Mouse (Mus musculus) heart, embryonic 15.5 days (tissue): ENCODE results near the gene Plac8. TPM values are rescaled to one million over a fixed set of nuclear protein-coding genes. Genes with fewer than 3 reads are reported as not detected.

Experiments used
- ATAC-seq: fragments of 200-750 bp; cut with Nextera tagmentation; replicated peaks from 2 replicates; pipeline ENCODE4 v1.8.0; 2017; ENCODE audit warnings: low read depth, moderate TSS enrichment; ENCODE audit not compliant: insufficient number of reproducible peaks, insufficient read depth, low FRiP score
- H3K27ac ChIP-seq: fragments of 300-500 bp; sonication (generic); 2 replicates; pipeline ENCODE4 v1.5.1; 2015; ENCODE audit warnings: mild to moderate bottlenecking, inconsistent platforms
- H3K27me3 ChIP-seq: fragments of 300-500 bp; sonication (generic); 2 replicates; pipeline ENCODE4 v1.6.1; 2015; ENCODE audit warnings: inconsistent platforms
- H3K36me3 ChIP-seq: fragments of 300-500 bp; sonication (generic); 2 replicates; pipeline ENCODE4 v1.6.1; 2015; ENCODE audit warnings: mild to moderate bottlenecking, inconsistent platforms
- H3K4me1 ChIP-seq: fragments of 300-500 bp; sonication (generic); replicated peaks from 2 replicates; pipeline ENCODE4 v1.6.1; 2015; ENCODE audit warnings: inconsistent platforms
- H3K4me2 ChIP-seq: fragments of 300-500 bp; sonication (generic); 2 replicates; pipeline ENCODE4 v1.6.1; 2015; ENCODE audit warnings: inconsistent platforms, mild to moderate bottlenecking, moderate library complexity
- H3K4me3 ChIP-seq: fragments of 300-500 bp; sonication (generic); 2 replicates; pipeline ENCODE4 v1.5.1; 2015; ENCODE audit warnings: mild to moderate bottlenecking, inconsistent platforms
- H3K9ac ChIP-seq: fragments of 300-500 bp; sonication (generic); 2 replicates; pipeline ENCODE4 v1.6.1; 2015; ENCODE audit warnings: mild to moderate bottlenecking, inconsistent platforms
- H3K9me3 ChIP-seq: fragments of 300-500 bp; sonication (generic); replicated peaks from 2 replicates; pipeline ENCODE4 v1.6.1; 2016; ENCODE audit warnings: inconsistent platforms
- WGBS: fragments of 180-500 bp; shearing (Covaris S2); methylation state at CpG from one replicate; pipeline ENCODE4 v1.1.7; 2015; ENCODE audit warnings: mixed read lengths; 5-methylcytosine and 5-hydroxymethylcytosine counted together
- polyA plus RNA-seq: library from polyadenylated mRNA; unstranded; fragments of >200 nt; fragmentation: Nextera tagmentation; extraction: Ambion mirVana; gene quantifications from 2 replicates; pipeline ENCODE4 v1.2.1, GENCODE M21; 2015

Gene Plac8
- polyA plus RNA-seq, 1 experiment from 2014 or later, result 7.7 TPM

DNA sequence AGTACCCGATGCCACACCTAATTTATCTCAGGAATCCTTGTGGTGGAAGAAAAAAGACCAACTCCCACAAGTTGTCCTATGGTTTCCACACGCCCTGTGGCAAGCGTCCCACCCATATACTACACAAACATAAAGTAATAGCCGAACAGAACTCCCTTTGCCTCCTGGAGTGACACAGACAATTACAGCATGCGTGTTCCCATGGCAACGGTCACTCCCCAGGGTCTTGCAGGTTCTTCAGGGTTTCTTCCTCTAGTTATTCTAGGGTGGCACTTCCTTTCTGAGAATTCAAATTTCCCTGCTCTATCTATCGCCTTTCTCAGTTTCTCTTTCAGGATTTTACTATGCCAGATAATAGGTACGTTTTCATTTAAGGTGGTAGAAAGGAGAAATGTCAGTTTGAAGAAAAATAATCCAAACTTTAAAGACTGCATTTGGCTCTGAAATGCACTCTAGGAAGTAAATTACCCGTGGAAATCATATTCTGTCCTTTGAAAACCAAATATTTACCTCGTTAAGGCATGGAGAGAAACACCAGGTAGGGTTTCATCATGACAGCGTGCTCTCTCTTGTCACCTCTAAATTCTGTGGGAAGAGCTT is 25.9 kb upstream of the Plac8 start:
- no peak for ATAC-seq
- WGBS, result 59% methylated on average over 11 of the region's 11 CpGs
- H3K9ac ChIP-seq, result no peak overlapping the region

DNA sequence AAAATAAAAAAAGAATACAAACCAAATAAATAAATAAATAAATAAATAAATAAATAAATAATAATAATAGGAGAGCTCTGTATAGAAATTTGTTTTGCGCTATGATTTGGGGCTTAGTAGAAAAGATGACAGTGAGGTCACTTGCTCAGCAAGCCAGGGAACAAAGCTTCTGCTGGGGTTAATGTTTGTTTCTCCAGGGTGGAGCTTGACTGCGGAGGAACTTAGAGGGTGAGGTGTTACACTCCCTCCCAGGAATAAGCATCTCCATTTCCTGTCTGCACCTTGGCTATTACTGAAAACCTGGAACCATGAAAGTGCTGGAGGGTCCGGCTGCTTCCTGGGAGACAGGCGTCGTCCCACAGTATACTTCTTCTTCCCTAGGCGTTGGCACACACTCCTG is 24.0 kb upstream of the Plac8 start:
- Histone ChIP-seq H3K4me3 (no peak overlapping the region), H3K27me3 (no peaks in the 10 kb centered on the region), H3K27ac (no peak overlapping the region), H3K9me3 (no peaks in the 10 kb centered on the region), H3K4me2 (no peak overlapping the region), H3K9ac (no peak overlapping the region), H3K4me1 (no peaks in the 10 kb centered on the region), H3K36me3 (no peaks in the 10 kb centered on the region)
- 80% methylated on average over 6 of the region's 6 CpGs for WGBS
- ATAC-seq, result no peak

More for the DNA sequence above, 25.9 kb upstream of the Plac8 start:
- no peaks in the 10 kb centered on the region for H3K36me3 ChIP-seq
- no peaks in the 10 kb centered on the region for H3K9me3 ChIP-seq
- no peak overlapping the region for H3K4me3 ChIP-seq
- no peaks in the 10 kb centered on the region for H3K4me1 ChIP-seq
- H3K27me3 ChIP-seq, result no peaks in the 10 kb centered on the region
- H3K27ac ChIP-seq, result no peak overlapping the region
- H3K4me2 ChIP-seq, result no peak overlapping the region

DNA sequence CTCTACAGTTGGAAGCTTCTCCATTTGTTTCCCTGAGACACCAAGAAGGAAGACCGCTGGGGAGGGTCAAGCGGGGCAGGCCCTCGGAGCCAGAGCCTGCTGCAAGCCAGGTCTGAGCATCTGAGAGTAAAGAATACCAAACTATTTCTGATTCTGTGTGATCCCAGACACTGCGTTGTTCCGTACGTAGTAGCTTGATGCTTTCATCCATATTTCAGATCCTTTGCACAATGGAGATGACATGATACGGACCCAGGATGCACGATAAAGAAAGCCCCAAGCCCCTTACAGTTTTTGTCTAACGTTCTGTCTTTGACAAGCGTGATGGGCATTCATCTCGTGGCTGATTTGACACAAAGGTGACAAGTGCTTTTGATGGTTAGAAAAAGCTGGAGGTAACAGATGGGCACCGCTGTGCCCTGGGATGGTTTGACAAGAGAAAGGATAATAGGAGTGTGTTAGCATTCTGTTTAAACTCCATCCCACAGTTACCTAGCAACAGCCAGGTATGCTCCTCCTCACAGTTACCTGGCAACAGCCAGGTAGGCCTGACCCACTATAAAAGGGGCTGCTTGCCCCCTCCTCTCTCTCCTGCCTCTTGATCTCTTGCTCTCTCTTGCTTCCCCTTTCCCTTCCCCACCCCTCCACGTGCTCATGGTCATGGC is 22.9 kb upstream of the Plac8 start:
- Histone ChIP-seq H3K27ac (no peak overlapping the region), H3K4me1 (no peaks in the 10 kb centered on the region), H3K4me2 (no peak overlapping the region), H3K27me3 (no peaks in the 10 kb centered on the region), H3K9ac (no peak overlapping the region), H3K9me3 (no peaks in the 10 kb centered on the region), H3K4me3 (no peak overlapping the region), H3K36me3 (no peaks in the 10 kb centered on the region)
- no peak for ATAC-seq
- 80% methylated on average over 13 of the region's 13 CpGs for WGBS

DNA sequence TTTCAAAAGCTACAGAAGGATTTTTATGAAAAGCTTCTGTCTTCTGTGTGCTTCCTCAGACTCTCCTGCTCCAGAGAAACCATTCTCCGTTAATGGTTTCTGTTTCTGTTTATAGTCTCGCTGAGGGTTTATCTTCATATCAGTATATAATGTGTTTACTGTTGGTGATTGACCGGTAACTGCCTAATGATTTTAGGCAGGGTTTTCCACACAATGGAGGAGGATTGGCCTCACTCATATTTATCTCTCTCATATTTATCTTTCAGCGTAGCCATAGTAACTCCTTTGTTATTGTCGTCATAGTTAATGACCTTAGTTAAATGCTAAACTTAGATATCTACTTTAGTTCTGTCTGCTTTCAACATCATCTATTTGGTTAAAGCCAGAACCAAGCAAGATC is 18.5 kb upstream of the Plac8 start:
- Histone ChIP-seq H3K27me3 (no peaks in the 10 kb centered on the region), H3K9me3 (no peaks in the 10 kb centered on the region), H3K4me1 (no peaks in the 10 kb centered on the region), H3K4me3 (no peak overlapping the region), H3K9ac (no peak overlapping the region), H3K36me3 (no peaks in the 10 kb centered on the region), H3K27ac (no peak overlapping the region), H3K4me2 (no peak overlapping the region)
- ATAC-seq, result no peak
- 55% methylated on average over 5 of the region's 5 CpGs for WGBS

DNA sequence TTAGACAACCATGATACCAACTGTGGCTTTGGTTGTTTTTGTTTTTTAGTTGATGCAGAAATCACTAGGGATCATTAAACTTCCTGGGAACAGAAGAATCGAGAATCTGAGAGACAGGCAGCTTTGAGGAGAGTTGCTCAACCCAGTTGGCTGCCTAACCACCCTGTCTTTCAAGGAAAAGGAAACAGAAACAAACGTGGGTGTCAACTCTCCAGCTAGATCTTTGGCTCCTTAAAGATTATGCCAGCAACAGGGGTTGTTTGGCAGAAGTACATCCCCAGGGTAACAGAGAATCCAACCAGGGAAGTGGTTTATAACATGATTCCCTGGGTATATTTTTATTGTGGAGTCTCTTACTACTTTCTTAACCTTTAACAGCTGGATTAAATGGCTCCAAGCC is 15.6 kb upstream of the Plac8 start:
- Histone ChIP-seq H3K4me1 (no peaks in the 10 kb centered on the region), H3K36me3 (no peaks in the 10 kb centered on the region), H3K9me3 (no peaks in the 10 kb centered on the region), H3K4me2 (no peak overlapping the region), H3K27me3 (no peaks in the 10 kb centered on the region), H3K4me3 (no peak overlapping the region), H3K9ac (no peak overlapping the region), H3K27ac (no peak overlapping the region)
- no peak for ATAC-seq
- 35% methylated on average over 2 of the region's 2 CpGs for WGBS

DNA sequence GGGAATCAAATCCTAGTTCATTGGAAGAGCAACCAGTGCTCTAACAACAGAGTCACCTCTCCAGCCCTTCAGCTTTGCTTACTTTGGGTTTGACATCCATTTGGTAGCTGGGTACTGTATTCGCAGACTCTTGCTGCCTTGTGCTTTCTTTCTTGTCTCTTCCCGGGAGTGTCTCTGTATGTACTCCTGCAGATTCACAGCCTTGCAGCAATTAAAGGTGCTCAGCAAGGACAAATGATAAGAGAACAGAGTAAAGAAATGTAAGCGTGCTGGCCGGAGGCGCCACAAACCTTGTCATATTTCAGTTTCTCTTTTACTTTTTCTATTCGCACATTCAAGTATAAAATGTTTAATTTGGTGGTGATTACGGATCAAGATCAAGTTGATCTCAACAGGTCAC is 15.1 kb upstream of the Plac8 start:
- ATAC-seq, result no peak
- 83% methylated on average over 7 of the region's 7 CpGs for WGBS
- Histone ChIP-seq H3K9ac (no peak overlapping the region), H3K36me3 (no peaks in the 10 kb centered on the region), H3K4me1 (no peaks in the 10 kb centered on the region), H3K4me2 (no peak overlapping the region), H3K27ac (no peak overlapping the region), H3K9me3 (no peaks in the 10 kb centered on the region), H3K27me3 (no peaks in the 10 kb centered on the region), H3K4me3 (no peak overlapping the region)

DNA sequence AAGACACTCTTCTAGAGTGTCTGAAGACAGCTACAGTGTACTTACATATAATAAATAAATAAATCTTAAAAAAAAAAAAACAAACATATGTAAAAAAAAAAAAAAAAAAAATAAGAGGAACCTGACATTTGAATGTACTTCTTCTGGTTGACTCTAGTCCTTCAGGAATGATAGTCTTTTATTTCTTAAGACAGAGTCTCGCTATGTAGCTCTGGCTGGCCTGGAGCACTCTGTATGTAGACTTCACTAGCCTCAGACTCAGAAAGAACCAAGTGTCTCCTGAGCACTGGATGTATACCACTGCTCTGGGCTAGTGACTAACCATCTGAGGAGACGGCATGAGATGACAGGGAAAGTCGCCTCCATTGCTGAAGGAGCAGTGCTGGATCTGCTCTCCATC is 13.6 kb upstream of the Plac8 start:
- no peaks in the 10 kb centered on the region for H3K9me3 ChIP-seq
- H3K36me3 ChIP-seq, result no peaks in the 10 kb centered on the region
- H3K4me3 ChIP-seq, result no peak overlapping the region
- no peak overlapping the region for H3K27ac ChIP-seq
- WGBS, result 78% methylated on average over 3 of the region's 3 CpGs
- no peak overlapping the region for H3K4me2 ChIP-seq
- ATAC-seq, result no peak
- H3K27me3 ChIP-seq, result no peaks in the 10 kb centered on the region
- no peak overlapping the region for H3K9ac ChIP-seq
- no peaks in the 10 kb centered on the region for H3K4me1 ChIP-seq

DNA sequence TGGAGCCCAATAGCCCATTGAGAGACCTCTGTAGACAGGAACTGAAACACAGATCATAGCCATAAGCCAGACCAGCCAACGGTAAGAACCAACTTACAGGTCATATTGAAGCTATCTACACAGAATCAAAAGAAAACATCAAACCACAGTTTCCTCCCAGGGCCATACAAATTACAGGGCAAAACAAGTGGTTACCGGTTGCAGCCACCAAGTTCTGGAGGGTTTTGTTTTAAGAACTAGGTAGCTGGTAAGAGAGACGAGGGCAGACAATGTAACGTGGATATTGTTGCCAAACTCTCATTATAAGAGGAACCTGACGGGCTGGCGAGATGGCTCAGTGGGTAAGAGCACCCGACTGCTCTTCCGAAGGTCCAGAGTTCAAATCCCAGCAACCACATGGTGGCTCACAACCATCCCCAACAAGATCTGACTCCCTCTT is 13.2 kb upstream of the Plac8 start:
- H3K4me1 ChIP-seq, result no peaks in the 10 kb centered on the region

DNA sequence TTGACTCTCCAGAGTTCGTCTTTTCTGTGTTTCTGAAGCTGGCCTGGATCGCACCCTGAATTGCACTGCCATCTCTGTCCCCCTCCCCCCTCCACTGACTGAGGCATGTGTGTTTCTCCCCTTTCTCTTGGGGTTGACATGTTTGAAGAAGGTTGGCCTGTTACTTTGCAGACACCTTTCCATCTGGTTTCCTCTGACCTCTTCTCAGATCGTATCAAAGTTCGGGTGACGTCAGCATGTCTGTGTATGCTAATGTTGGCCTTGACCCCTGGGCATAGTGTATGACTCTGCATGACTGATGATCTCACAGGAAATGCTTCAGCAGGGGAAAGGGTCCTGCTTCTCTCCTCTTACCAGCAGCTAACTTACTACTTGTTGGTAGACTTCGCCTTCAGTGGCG is 11.0 kb upstream of the Plac8 start:
- Histone ChIP-seq H3K36me3 (no peaks in the 10 kb centered on the region), H3K4me1 (no peaks in the 10 kb centered on the region), H3K9me3 (no peaks in the 10 kb centered on the region), H3K9ac (no peak overlapping the region), H3K27me3 (no peaks in the 10 kb centered on the region), H3K27ac (no peak overlapping the region), H3K4me3 (no peak overlapping the region), H3K4me2 (no peak overlapping the region)
- ATAC-seq, result no peak
- 81% methylated on average over 7 of the region's 7 CpGs for WGBS

More for the DNA sequence above, 13.2 kb upstream of the Plac8 start:
- WGBS, result 67% methylated on average over 8 of the region's 8 CpGs
- H3K36me3 ChIP-seq, result no peaks in the 10 kb centered on the region
- no peaks in the 10 kb centered on the region for H3K9me3 ChIP-seq
- H3K9ac ChIP-seq, result no peak overlapping the region
- no peak overlapping the region for H3K4me3 ChIP-seq
- no peak for ATAC-seq
- H3K27ac ChIP-seq, result no peak overlapping the region
- H3K27me3 ChIP-seq, result no peaks in the 10 kb centered on the region
- no peak overlapping the region for H3K4me2 ChIP-seq

DNA sequence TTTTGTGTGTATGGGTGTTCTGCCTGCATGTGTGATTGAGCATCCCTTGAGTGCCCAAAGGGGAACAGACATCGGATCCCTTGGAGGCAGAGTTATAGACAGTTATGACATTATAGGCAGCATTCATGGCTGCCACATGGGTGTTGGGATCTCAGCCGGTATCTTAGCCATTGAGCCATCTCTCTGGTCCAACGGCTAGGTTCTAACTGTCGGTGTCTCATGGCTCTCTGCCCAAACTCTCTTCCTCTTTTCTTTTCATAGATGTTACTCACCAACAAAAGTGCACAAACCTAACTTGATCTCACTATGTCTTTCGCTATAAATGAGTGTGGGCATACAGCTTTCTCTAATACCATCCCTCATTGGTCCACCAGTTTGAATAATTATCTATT is 10.4 kb upstream of the Plac8 start:
- no peaks in the 10 kb centered on the region for H3K27me3 ChIP-seq
- H3K9ac ChIP-seq, result no peak overlapping the region
- no peak overlapping the region for H3K4me2 ChIP-seq
- no peak for ATAC-seq
- no peak overlapping the region for H3K27ac ChIP-seq
- WGBS, result 86% methylated on average over 5 of the region's 5 CpGs
- H3K4me1 ChIP-seq, result no peaks in the 10 kb centered on the region
- H3K36me3 ChIP-seq, result no peaks in the 10 kb centered on the region
- no peak overlapping the region for H3K4me3 ChIP-seq
- H3K9me3 ChIP-seq, result no peaks in the 10 kb centered on the region

DNA sequence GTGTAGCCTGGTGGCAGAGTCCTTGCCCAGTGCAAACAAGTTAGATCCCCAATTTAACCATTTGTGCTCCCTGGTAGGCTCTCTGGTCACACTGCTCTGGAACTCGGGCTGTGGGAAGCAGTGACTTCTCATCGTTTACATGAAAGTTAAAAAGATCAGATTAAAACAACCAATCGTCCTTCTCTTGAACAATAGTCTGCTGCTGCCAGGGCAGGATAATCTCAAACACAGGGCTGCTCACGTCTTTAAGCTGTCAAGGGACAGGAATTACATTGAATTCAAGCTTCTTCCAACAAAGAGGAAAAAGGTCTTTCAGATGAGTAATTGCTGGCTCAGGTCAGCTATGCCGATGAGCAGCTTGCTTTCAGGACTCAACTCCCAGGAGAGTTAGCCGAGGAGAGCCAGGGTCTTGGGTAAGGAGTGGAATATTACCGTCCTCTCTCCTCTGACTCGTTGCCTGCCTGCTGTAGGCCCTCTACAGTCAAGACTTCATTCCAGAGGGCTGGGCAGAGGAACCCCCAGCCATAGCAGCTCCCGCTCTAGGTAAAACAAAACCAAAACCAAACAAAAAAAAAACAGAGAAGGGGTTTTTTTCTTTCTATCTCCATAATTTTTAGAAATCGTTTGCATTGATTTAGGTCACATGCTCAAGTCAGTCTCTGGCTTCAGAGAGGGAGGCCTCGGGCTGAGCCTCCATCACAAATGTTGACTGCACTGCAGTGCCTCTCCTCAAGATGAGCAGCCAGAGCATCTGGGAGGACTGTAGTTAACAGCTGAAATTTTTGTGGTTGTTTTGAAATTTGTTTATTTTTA is 9.8 kb upstream of the Plac8 start:
- no peaks in the 10 kb centered on the region for H3K36me3 ChIP-seq
- H3K27me3 ChIP-seq, result no peaks in the 10 kb centered on the region
- H3K9me3 ChIP-seq, result no peaks in the 10 kb centered on the region
- H3K4me3 ChIP-seq, result no peak overlapping the region
- H3K4me2 ChIP-seq, result no peak overlapping the region
- no peak overlapping the region for H3K9ac ChIP-seq
- 54% methylated on average over 11 of the region's 11 CpGs for WGBS
- H3K4me1 ChIP-seq, result no peaks in the 10 kb centered on the region
- no peak overlapping the region for H3K27ac ChIP-seq
- ATAC-seq, result no peak
